Mouse (Mus musculus): Measurements from ENCODE around the gene Smlr1.
A peak's percentile ranks its signal among the peaks of the same experiment; 100 is the strongest.

GRCm38 (mm10) chr10:25488456-25488855 is 47.6 kb downstream of the Smlr1 start:
- TF ChIP-seq CTCF (IDR thresholded peaks at IDR 0.05; ENCODE audit: low read depth) = peak; percentile 85
- no peak for TF ChIP-seq EP300 (IDR thresholded peaks at IDR 0.05; ENCODE audit: low read depth)
